Mouse (Mus musculus): Measurements from ENCODE around the gene Uhrf1bp1.
A peak's percentile ranks its signal among the peaks of the same experiment; 100 is the strongest.
"Not testable (repeated sequence)": the region's sequence is repeated elsewhere in the genome, so short reads cannot be mapped to it uniquely, and the experiment has no call there.

Gene Uhrf1bp1

GRCm38 (mm10) chr17:27856265-27856797 lies at the start of gene Uhrf1bp1:
TSS of gene Uhrf1bp1 (plus strand) at chr17:27856441.
- peak; percentile 86 for DNase-seq

- no peak for DNase-seq
Observed at GRCm38 (mm10) chr17:27807542-27808078, 48.6 kb upstream of the Uhrf1bp1 start.

DNA sequence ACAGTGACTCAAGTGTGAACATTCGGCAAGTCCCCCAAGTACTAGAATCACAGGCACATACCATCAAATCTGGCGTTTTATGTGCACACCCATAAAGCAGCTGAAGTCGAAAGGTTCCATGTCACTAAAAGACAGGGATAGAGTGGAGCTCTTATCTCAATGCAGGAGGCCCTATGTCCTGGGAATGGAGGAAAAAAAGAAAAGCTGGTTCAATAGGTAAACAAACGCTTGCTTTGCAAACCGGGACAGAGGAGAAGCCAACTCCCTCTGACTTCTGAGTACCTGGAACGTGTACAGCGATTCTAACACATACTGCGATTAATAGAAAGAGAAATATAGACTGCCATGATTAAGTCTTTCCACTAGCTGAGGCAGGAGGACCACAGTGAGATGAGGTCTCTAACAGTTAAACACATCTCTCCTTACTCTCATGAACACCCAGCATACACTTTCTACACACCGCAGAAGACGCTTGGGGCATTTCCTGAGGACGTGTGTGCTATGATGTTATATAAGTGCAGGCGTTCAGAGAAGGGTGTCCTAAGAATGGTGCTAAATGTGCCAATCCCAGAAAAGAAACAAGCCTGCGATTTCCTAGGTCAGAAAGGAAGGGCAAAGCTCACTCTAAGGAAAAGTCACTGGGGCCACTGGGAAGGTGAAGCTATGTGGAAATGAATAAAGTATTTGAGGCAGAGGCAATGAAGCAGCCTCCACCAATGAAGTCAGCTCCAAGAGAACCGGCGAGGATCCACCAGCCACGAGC lies 45.5 kb upstream of the Uhrf1bp1 start:
- no peak for DNase-seq

GRCm38 (mm10) chr17:27811980-27812379 lies 44.3 kb upstream of the Uhrf1bp1 start:
- no peak for DNase-seq

GRCm38 (mm10) chr17:27814606-27815005 lies 41.6 kb upstream of the Uhrf1bp1 start:
- no peak for DNase-seq

GRCm38 (mm10) chr17:27819011-27819410 lies 37.2 kb upstream of the Uhrf1bp1 start:
- no peak for DNase-seq

GRCm38 (mm10) chr17:27819521-27819970 lies 36.7 kb upstream of the Uhrf1bp1 start:
- DNase-seq, result peak; percentile 28

DNA sequence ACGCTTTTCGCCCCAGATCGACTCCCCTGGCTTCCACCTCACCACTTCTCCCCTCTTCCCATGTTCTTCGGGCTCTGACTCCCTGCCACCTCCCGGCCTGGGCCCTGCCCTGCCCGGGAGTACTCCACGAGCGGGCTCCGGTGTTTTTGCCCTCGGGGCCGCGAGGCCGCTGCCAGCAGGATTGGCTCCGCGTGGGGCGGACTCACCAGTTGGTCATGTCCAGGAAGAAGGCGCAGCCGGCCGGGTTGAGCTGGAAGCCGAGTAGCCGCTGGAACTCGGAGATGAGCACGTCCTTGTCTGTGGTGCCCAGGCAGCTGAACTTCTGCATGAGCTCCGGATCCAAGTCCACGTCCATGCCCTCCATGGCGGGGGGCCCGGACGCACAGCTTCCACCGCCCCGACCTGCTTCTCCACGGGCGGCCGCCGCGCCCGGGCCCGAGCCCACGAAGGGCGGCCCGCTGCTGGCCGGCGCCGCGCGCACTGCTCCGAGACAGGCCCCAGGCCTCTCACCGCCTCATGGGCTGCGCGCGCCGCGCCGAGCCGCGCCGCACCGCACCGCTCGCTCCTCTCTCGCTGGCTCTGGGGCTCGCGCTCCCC lies 36.2 kb upstream of the Uhrf1bp1 start:
- DNase-seq, result peak; percentile 59

DNA sequence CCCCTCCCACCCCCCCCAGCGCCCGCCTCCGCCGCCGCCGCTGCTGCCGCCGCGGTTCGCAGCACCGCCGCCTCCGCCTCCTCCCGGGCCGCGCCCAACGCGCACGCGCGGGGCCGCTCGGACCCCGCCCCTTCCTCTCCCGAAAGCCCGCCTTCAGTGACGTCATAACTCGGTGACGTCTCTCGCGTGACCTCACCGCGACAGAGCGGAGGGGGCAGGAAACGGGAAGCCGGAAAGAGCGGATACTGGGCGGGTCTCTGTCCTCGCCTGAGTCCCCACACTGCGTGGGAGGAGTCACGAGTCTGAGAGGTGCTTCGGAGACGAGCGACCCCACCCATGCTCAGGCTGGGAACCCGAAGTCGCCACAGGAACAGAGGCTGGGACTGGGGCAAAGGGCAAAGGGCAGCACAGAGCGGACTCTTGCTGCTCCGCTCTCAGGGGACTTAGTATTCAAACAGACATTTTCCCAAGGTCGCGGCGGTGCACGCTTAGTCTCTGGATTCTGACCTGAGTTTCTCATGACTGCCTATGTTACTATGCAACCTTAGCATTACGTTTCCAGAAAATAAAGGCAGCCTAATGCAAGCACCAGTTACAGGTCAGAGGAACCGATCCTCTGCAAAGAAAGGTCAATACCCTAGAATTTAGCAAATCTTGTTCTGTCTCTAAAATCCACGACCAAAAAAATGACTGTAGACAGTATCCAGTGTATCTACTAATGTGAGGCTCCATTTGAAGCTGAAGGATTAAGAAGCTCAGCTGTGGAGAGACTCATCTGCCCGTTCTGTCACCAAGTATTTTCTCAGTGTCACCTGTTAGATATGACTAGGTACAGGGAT lies 35.5 kb upstream of the Uhrf1bp1 start, which contains the start of gene D17Wsu92e:
Gene D17Wsu92e, minus strand, starts transcription at position 81 of the 839 bp plus-strand sequence.
- DNase-seq, result peak; percentile 99

- peak; percentile 35 for DNase-seq
Observed at GRCm38 (mm10) chr17:27821407-27822338, 34.6 kb upstream of the Uhrf1bp1 start.

GRCm38 (mm10) chr17:27823142-27823905 lies 32.9 kb upstream of the Uhrf1bp1 start:
- DNase-seq, result no peak

DNA sequence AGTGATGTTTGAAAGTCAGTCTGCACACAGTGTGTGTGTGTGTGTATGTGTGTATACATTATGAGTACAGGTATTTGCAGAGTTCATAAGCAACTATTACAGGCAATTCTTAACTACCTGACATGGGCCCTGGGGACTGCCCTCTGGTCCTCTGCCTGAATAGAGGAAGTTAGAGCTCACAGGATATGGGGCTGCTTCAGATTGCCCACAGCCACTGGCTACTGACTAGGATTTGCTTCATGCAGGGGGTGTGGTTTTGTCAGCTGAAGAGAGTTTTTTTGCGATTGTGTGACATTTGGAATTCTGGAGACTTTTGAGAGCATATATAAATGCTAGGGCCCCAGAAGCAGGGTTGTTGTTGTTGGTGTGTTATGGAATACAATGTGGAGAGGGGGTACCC lies 31.3 kb upstream of the Uhrf1bp1 start:
- no peak for DNase-seq

GRCm38 (mm10) chr17:27825539-27825938 lies 30.7 kb upstream of the Uhrf1bp1 start:
- no peak for DNase-seq

DNA sequence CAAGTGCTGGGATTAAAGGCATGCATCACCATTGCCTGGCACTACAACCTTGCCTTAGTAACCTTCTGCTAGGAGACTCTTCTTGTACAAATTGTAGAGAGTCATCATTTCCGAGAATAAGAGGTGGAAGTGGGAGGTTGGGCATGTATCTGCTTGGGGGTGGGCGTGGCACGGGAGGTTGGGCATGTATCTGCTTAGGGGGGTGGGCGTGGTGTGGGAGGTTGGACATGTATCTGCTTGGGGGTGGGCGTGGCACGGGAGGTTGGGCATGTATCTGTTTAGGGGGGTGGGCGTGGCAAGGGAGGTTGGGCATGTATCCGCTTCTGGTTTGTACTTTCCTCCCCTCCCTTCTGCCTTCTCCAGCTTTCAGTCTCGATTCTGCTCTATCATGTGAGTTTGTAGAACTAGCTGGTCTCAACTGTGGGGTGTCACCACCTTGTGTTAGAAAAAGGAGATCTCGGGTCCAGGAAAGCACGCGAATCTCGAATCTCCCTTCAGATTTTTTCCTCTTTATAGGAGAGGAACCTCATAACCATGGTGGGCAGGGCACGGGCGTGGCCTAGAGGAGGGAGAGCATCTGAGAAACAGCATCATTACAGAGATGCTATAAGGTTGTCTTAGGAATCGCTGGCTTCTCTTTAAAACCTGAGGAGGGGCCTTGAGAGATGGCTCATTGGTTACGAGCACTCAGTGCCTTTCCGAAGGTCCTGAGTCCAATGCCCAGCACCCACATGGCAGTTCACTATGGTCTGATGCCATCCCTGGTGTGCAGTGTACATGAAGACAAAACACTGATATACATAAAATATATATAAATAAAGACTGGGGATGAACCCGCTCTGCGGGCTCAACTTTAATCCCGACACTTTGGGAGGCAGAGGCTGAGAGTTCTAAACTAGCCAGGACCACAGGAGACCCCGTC lies 30.0 kb upstream of the Uhrf1bp1 start:
- peak; percentile 77 for DNase-seq

DNA sequence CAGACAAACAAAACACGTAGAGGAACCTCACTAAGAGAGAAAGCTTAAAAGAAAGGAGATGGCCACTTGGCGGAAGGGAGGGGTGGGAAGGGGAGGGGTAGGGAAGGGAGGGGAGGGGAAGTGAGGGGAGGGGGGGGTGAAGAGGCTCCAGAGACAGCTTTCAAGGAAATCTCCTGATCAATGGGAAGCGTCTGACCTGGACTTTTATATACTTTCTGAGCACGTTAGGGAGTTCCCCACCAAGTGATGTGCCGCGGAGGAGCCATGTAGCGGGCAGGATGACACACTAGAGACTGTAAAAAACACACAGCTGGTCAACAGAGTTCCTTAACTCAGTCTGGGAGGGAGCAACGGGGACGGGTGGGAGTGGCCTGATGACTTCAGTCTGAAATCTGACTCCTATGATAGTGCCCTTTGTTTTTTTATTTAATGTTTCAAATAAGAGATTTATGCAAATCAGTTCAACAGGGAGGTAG lies 29.3 kb upstream of the Uhrf1bp1 start:
- DNase-seq, result peak; percentile 43

DNA sequence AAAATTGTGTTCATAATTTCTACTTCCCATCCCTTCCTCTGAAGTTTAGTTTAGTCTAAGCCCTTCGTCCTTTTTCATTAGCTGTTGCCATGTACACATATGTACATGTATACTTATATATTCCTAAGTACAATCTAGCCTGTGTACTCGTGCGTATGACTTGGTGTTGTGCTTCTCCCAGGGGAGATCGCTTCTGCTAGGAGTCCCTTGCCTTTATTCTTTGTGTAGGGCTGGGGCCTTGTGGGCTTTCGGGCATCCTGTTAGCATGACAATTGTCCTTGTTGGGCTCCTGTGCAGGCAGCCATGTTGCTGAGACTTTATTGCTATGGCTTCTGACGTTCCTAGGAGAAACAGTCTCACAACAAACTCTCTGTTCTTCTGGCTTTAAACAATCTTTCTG lies 28.7 kb upstream of the Uhrf1bp1 start:
- no peak for DNase-seq

DNA sequence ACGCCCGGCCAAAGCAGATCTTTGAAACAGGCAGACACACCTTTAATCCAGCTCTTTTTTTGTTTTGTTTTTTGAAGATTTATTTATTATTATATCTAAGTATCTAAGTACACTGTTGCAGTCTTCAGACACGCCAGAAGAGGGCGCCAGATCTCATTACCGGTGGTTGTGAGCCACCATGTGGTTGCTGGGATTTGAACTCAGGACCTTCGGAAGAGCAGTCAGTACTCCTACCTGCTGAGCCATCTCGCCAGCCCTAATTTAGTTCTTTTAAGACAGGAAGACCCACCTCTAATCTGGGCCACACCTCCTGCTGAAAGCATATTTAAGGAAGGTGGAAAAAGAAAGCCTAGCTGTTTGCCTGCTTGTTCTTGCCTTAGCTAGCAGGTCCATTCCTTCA lies 25.8 kb upstream of the Uhrf1bp1 start:
- DNase-seq, result no peak

DNA sequence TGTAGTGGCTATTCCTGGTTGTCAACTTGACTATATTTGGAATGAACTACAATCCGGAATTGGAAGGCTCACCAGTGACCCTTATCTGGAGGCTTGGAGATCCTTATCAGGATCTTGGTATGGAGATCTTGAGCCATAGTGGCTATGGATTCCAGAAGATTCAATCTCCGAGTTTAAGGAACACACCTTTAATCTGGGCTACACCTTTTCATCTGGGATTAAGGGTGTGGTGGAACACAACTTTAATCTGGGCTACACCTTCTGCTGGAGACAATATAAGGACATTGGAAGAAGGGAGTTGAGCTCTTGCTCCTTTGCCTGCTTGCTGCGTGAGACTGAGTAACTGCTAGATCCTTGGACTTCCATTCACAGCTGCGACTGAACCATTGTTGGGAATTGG lies 18.4 kb upstream of the Uhrf1bp1 start, which contains the start of gene Snrpc:
Gene Snrpc, plus strand, starts transcription at position 301 of the 400 bp plus-strand sequence.
- not testable (repeated sequence) for DNase-seq

DNA sequence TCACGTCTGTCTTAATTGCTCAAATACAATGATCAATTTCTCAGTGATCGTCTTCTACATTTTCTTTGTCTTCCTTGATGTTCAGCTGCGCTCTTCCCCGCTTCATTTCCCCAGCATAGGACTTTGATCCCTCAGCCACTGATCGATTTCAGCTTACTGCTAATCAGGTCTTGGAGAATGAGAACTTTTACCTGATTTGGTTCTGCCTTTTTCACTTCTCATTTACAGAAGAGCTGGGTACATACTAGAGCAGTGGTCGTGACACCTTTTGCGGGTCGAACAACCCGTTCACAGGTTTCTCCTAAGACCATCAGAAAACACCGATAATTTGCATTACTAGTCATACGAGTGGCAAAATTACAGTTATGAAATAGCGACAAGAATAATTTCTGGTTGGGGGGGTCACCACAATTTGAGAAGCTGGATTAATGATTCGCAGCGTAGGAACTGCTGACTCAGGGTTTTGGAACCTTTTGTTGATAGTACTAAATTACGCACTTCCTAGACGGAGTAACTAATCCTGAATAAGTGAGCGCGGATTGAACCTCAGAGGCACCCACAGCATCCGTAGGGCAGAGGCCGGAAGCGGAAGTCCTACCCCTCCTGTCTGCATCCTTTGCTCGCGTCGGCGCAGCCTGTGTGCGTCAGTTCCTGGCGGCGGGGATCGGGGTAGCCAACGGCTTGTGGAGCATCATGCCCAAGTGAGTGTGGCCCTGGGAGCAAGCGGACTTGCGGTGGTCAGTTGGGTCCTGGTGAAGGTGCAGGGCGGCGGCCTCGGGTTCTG lies 16.6 kb upstream of the Uhrf1bp1 start:
- DNase-seq, result peak; percentile 94

Data from lung, postnatal 14 days (tissue).